Comparison of ENCODE assay signal across 8 mouse cellular contexts in genomic region chr15:78876258-78876696, GRCm38 (mm10). TPM values are rescaled to one million over a fixed set of nuclear protein-coding genes. Genes with fewer than 3 reads are reported as not detected.
DNase-seq lines count a peak whose midpoint lies in the region; TF ChIP-seq lines count a peak whose summit lies in the region.

No protein-coding gene starts in this region.

- WGBS in macrophage (ENCODE audit: missing documents): 2% methylated on average over 16 of the region's 17 CpGs

- H3K4me3 ChIP-seq in gastrocnemius, adult 2 months: peak overlapping the region; percentile 95
- H3K4me3 ChIP-seq in macrophage (ENCODE audit: inconsistent target): peak overlapping the region; percentile 55

- intact Hi-C loops in gastrocnemius, adult 2 months (cut with DNase I): no loop called here

- peak; percentile 79 for TF ChIP-seq CTCF in gastrocnemius, adult 2 months (IDR thresholded peaks at IDR 0.05)

- H3K27ac ChIP-seq in gastrocnemius, adult 2 months: peak overlapping the region; percentile 97
- H3K27ac ChIP-seq in macrophage: peak overlapping the region; percentile 89

- H3K36me3 ChIP-seq in macrophage (ENCODE audit: inconsistent target): peaks cover 14% of the 10 kb centered on the region

- H3K79me2 ChIP-seq in macrophage (ENCODE audit: inconsistent target): peaks cover 20% of the 10 kb centered on the region

- DNase-seq in adrenal gland, adult (ENCODE audit: inconsistent age in 2 of 2, low spot score in 1 of 2): peak; percentile 86 to 94
- DNase-seq in embryo, embryonic 10 days (ENCODE audit: low spot score): peak; percentile 91
- DNase-seq in gastrocnemius, adult 2 months: peak; percentile 81
- peak; percentile 80 for DNase-seq in induced T-regulatory cell, adult 2 months (ENCODE audit: low read depth)
- peak; percentile 54 to 65 for DNase-seq in left cerebral cortex, adult 8-10 months (ENCODE audit: low spot score in 2 of 2)
- peak; percentile 41 for DNase-seq in retina, postnatal 7 days (ENCODE audit: low read depth, low spot score)
- peak; percentile 67 for DNase-seq in urinary bladder, postnatal 10 days (ENCODE audit: low spot score)

RNA-seq across cellular contexts. Expression of gene Gga1, which starts 0.7 kb away (rescaled TPM):
- 10 to 100 TPM; 43.1 to 45.7 TPM for total RNA-seq in gastrocnemius, adult 2 months (2021)
- total RNA-seq in left cerebral cortex, adult 8-10 months (2022): 10 to 100 TPM; 53.5 to 64.7 (median 57.6) TPM
- 100 to 1,000 TPM in 24 of 26 experiments, 10 to 100 TPM in 2; 71.9 to 245 (median 168) TPM for total RNA-seq in macrophage (2018; cell fraction: chromatin; rRNA removed)
- 10 to 100 TPM; 65.1 to 86.4 (median 78.3) TPM for total RNA-seq in macrophage (2018; cell fraction: cytosol; rRNA removed)
- total RNA-seq in macrophage (2018; cell fraction: nucleus; rRNA removed): 100 to 1,000 TPM in 15 of 26 experiments, 10 to 100 TPM in 11; 55.6 to 160 (median 110) TPM
- polyA plus RNA-seq in macrophage (2018): 54.0 to 74.5 TPM (median 65.4 TPM) in 3 replicates

RNA-seq across cellular contexts. Expression of gene Lgals2, which starts 20.9 kb away (rescaled TPM):
- not detected for total RNA-seq in gastrocnemius, adult 2 months (2021)
- total RNA-seq in left cerebral cortex, adult 8-10 months (2022): not detected
- total RNA-seq in macrophage (2018; cell fraction: chromatin; rRNA removed): not detected
- not detected for total RNA-seq in macrophage (2018; cell fraction: cytosol; rRNA removed)
- not detected for total RNA-seq in macrophage (2018; cell fraction: nucleus; rRNA removed)
- polyA plus RNA-seq in macrophage (2018): not detected in 3 replicates

RNA-seq across cellular contexts. Expression of gene Gm49510, which starts 23.2 kb away (rescaled TPM):
- total RNA-seq in gastrocnemius, adult 2 months (2021): under 1 TPM in 1 of 2 experiments, not detected in 1; 0.13 TPM
- under 1 TPM in 2 of 4 experiments, not detected in 2; 0.36 to 0.46 TPM for total RNA-seq in left cerebral cortex, adult 8-10 months (2022)
- total RNA-seq in macrophage (2018; cell fraction: chromatin; rRNA removed): 1 to 10 TPM in 9 of 26 experiments, under 1 TPM in 10, not detected in 7; 0.31 to 2.4 (median 0.98) TPM
- 1 to 10 TPM in 1 of 26 experiments, under 1 TPM in 22, not detected in 3; 0.10 to 1.0 (median 0.40) TPM for total RNA-seq in macrophage (2018; cell fraction: cytosol; rRNA removed)
- 1 to 10 TPM in 1 of 26 experiments, under 1 TPM in 14, not detected in 11; 0.18 to 1.1 (median 0.66) TPM for total RNA-seq in macrophage (2018; cell fraction: nucleus; rRNA removed)
- 0.25 to 0.59 TPM in 2 of 3 replicates, not detected in the other for polyA plus RNA-seq in macrophage (2018)

RNA-seq across cellular contexts. Expression of gene Sh3bp1, which starts 23.3 kb away (rescaled TPM):
- total RNA-seq in gastrocnemius, adult 2 months (2021): 1 to 10 TPM; 1.4 to 2.0 TPM
- 10 to 100 TPM; 26.2 to 38.6 (median 32.2) TPM for total RNA-seq in left cerebral cortex, adult 8-10 months (2022)
- 100 to 1,000 TPM in 17 of 26 experiments, 10 to 100 TPM in 9; 18.8 to 471 (median 176) TPM for total RNA-seq in macrophage (2018; cell fraction: chromatin; rRNA removed)
- total RNA-seq in macrophage (2018; cell fraction: cytosol; rRNA removed): 100 to 1,000 TPM in 11 of 26 experiments, 10 to 100 TPM in 15; 31.5 to 168 (median 84.8) TPM
- total RNA-seq in macrophage (2018; cell fraction: nucleus; rRNA removed): 100 to 1,000 TPM in 14 of 26 experiments, 10 to 100 TPM in 12; 22.3 to 199 (median 104) TPM
- polyA plus RNA-seq in macrophage (2018): 67.4 to 90.3 TPM (median 70.9 TPM) in 3 replicates

RNA-seq across cellular contexts. Expression of gene Cdc42ep1, which starts 33.9 kb away (rescaled TPM):
- 1 to 10 TPM; 8.5 to 10.0 TPM for total RNA-seq in gastrocnemius, adult 2 months (2021)
- total RNA-seq in left cerebral cortex, adult 8-10 months (2022): 10 to 100 TPM; 16.8 to 22.9 (median 20.1) TPM
- 1 to 10 TPM in 2 of 26 experiments, under 1 TPM in 2, not detected in 22; 0.41 to 1.3 (median 1.1) TPM for total RNA-seq in macrophage (2018; cell fraction: chromatin; rRNA removed)
- under 1 TPM in 5 of 26 experiments, not detected in 21; 0.04 to 0.57 (median 0.09) TPM for total RNA-seq in macrophage (2018; cell fraction: cytosol; rRNA removed)
- under 1 TPM in 3 of 26 experiments, not detected in 23; 0.29 to 0.86 (median 0.29) TPM for total RNA-seq in macrophage (2018; cell fraction: nucleus; rRNA removed)
- polyA plus RNA-seq in macrophage (2018): not detected in 3 replicates

Comparison
In these comparisons a context has a peak if more than half of its experiments do, and no peak if none do; other contexts are left out.
1. Peak in every context shown above with its lines: DNase-seq, H3K4me3 ChIP-seq and H3K27ac ChIP-seq.
2. DNase-seq: peak in every context shown above with its lines; median percentile 91 in embryo, embryonic 10 days; 90 in adrenal gland, adult; 81 in gastrocnemius, adult 2 months; 80 in induced T-regulatory cell, adult 2 months; 67 in urinary bladder, postnatal 10 days; 60 in left cerebral cortex, adult 8-10 months; 41 in retina, postnatal 7 days.